Mouse (Mus musculus) lung, postnatal 14 days (tissue): ENCODE measurements around the gene Cfap44.
"Not testable (repeated sequence)": the region's sequence is repeated elsewhere in the genome, so short reads cannot be mapped to it uniquely, and the experiment has no call there.

ENCODE experiments used
- DNase-seq: peaks from one replicate; pipeline ENCODE4 v3.0.0; 2021

Gene Cfap44

GRCm38 (mm10) chr16:44430021-44430420 lies 35.4 kb downstream of the Cfap44 start:
- no peak for DNase-seq

GRCm38 (mm10) chr16:44434931-44435330 lies 40.3 kb downstream of the Cfap44 start:
- no peak for DNase-seq

DNA sequence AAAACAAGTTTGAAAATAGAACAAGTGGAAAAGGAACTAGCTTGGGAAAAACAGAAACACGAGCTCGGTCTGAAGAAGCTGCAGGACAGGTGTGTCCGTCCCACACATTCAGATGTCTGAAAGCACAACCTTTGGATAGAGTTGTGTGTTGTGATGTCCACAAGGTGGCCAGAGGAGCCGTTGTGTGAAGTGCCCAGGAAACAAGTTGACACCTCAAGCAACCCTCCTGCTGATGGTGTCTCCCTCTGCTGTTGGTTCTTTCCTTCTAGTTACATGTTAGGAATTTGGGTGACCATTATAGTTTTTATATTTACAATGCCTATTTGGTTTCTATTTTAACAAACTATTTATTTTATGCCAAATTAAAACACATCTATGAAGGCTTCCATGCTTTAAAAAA lies 40.9 kb downstream of the Cfap44 start:
- DNase-seq = no peak

DNA sequence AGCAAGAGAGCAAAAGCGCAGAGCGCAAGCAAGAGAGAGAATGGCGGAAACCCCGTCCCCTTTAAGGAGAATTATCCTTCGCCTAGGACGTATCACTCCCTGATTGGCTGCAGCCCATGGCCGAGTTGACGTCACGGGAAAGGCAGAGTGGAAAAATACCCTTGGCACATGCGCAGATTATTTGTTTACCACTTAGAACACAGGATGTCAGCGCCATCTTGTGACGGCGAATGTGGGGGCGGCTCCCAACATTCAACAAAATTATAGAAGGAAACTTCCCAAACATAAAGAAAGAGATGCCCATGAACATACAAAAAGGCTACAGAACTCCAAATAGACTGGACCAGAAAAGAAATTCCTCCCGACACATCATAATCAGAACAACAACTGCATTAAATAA lies 47.3 kb downstream of the Cfap44 start:
- DNase-seq = not testable (repeated sequence)

DNA sequence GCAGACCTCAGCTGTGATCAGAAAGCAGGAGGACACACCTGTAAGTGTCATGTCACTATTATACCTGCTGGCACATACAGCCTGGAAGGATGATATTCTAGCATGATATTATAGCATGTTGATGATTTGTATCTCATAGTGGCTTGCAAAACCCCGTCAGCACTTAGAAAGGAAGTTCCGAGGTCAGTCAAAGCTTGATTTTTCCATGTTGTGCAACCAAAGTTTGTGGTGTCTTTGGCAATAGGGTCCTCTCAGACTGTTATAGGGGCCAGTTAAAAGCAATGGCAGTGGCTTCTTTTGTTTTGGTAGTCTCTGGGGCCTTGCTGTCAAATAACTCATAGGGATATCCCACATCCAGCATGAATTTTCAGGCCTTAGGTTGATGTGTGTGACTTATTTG lies 63.3 kb downstream of the Cfap44 start:
- no peak for DNase-seq

DNA sequence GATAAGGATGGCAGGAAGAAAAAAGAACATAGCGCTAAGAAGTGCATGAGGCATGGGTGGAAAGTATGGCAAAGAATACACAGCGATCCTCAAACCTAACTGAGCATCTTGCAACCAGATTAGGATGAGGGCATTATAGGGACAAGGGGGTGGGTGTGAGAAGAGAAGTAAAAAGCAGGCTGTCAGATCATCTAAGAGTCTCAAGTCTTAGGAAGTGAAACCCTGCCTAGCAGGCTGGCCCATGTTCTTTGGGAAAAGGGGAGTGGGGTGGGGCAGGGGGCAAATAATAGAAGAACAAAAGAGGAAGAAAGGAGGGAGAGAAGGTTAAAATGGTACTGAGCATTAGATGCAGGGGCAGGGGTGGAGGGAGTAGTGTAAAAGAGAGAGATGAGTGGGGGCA lies 64.2 kb downstream of the Cfap44 start:
- DNase-seq = no peak

GRCm38 (mm10) chr16:44460922-44461321 lies 66.3 kb downstream of the Cfap44 start:
- no peak for DNase-seq

DNA sequence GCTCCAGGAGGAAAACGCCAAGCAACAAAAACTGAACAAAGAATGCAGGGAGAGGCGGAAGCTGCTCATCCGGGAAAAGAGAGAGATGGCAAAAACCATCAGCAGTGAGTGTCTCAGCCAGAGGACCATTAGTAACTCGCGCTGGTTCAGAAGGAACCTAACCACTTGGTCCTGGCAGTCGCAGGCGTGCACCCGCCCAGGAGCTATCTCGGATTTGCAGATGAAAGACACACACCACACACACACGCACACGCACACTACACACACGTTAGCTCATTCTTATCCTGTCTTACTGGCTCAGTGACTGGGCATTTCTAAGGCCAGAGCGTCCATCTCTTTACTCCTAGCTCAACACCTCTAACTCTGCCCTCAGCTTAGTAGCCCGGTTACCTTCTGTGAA lies 80.7 kb downstream of the Cfap44 start:
- DNase-seq = no peak

DNA sequence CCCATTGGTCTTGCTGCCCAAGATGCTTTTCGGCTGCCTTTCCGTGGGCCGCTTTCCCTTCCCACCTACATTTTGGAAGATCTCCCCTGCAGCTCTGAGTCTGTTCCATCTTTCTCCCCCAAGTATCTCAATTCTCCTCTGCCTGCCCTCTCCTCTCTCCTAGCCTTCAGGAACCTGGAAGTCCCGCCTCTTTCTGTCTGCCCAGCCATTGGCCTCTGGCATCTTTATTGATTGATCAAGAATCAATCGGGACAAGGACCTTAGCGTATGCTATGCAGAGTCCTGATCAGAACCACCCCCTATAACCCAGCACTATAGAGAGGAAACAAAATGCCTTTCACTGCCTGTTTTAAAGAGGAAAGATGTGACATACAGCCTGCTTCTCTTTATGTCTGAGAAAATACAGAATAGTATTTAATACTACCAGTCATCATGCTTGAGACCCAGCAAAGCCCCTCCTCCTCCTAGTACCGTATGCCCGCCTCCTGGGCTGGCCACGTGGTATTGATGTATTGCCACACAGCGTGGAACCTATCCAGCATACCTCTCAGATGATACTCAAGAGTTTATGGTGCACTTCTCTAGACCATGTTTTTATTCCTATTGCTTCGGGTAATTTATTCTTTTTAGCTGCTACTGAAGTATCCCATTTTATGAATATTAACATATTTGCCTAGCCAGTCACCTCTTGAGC lies 81.2 kb downstream of the Cfap44 start:
- DNase-seq = no peak

- DNase-seq = no peak
These were observed 84.2 kb downstream of the Cfap44 start for GRCm38 (mm10) chr16:44478767-44479166.

DNA sequence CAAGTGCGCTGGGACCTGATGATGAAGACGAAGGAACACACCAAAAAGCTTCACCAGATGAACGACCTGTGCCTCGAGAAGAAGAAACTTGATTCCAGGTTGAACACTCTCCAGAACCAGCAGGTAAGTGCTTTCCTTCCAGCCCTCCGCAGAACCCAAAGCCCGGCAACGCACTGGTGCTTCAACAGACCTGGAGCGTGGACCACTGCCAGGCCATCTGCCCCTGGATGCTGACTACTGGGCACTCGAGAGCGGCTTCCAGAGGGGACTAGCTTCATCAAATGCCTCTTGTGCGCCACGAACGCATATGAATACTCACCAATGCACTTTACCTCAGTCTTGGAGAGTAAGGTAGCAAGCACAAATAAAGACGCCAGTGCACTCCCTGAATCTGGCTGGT lies 85.3 kb downstream of the Cfap44 start:
- no peak for DNase-seq

DNA sequence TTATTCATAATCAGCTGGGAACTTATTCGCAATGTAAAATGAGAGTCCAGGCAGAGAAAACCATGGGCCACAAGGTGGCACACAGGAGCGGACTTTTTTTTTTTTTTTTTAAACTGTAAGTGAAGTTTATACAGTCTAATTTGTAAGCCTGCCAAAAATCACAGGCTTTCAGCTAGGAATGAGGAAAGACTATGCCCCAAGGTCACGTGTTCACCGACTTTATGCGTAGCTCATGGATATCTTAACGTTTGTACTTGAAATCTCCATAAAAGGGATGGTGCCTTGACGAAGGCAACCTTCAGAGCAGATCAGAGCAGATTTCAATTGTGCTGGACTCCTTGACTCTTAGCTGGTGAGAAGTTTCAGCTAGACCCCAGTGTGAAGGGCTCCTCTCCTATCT lies 86.0 kb downstream of the Cfap44 start:
- DNase-seq = no peak

DNA sequence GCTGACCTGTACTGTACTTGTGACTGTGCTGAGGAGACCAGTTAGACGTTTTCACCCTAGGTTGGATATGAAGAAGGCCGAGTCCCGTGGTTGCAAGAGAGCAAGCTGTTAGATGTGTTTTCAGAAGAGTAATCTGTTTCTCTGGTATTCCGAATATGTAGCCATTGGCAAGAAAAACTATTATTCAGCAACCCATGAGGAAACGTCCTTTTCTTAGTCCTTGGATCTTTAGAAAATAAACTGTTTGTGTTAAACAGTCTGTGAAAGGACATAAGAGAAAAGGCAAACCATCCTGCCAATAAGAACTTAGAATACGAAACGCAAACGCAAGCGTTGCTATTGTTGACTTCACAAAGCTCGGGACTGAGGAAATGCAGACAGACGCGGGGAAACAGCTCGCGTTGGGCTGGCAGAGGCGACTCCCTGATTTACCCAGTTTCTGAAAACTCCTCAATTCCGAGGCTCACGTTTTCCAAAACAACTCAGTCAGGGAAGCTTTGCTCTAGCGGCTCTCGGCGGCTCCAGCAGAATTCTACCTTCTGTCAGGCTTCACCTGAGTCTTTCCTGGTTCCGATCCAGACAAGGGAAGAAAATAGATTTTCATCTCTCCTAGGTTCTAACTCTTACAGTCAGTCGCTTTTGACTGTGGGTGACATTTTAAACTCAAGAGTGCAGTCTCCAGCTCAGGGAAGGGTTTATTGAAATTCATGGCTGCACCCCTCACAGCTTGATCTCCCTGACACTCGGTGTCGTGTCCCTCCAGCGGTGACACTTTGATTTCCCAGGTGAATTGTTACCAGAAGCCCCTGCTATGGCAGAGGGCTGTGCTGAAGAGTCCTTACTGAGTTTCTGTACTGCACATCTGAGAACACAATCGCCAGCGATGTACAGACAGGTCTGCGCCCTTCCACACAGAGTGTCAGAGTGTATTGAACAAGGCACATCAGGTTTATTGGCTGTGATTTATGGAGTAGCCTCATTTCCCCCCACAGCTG lies 87.3 kb downstream of the Cfap44 start:
- DNase-seq = no peak

DNA sequence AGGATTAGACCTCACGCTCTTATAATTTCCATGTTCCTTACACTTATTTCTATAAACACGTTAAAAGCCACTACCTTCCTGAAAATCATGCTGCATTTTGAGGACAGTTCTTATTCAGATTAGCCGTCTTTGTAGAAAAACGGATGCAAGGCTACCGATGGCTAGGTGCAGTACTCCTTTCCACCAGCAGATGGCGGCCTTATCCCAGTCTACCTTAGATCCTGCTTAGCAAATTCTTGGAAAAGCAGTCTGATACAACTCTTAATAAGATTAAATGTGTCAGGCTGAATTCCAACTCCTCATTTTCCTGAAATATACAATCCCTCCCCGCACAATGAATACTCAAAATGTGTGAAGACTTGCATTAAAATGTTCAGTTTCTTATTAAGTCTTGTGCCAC lies 89.5 kb downstream of the Cfap44 start:
- peak; percentile 88 for DNase-seq

GRCm38 (mm10) chr16:44484831-44485230 lies 90.2 kb downstream of the Cfap44 start:
- DNase-seq = no peak

DNA sequence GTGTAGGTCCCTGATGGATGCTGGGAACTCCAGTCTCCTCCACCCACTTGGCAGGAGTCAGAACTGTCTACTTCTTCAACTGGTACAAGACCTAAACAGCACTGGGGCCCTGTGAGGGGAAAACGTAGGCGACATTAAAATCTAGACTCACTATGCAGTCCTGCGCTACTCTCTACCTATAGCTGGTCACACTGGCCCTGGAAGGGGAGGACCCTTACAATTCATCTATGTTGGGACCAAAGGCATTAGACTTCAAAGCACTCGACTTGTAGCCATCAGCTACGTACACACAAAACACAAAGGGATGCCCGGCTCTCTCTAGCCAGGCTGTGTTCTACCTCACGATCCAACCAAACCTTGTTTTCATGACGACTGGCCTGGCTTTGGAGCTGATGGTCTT lies 91.1 kb downstream of the Cfap44 start:
- DNase-seq = no peak

DNA sequence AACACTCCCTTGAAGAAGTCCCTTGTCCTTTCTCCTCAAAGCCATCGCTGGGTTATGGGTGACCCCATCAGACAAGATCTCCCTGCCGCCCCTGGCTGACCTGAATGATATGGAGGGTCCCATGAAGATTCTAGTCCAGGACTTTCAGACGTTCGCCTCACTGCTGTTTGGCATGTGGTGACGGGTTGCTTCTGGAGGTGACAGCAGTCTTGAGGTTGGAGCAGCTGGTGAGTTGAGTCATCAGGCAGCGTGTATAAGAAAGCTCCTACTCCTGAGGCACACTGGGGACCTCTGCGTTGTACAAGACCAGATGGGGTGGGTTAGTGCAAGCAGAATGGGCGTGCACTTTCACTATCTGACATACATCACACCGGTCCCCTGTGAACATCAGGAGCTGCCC lies 92.0 kb downstream of the Cfap44 start:
- no peak for DNase-seq

DNA sequence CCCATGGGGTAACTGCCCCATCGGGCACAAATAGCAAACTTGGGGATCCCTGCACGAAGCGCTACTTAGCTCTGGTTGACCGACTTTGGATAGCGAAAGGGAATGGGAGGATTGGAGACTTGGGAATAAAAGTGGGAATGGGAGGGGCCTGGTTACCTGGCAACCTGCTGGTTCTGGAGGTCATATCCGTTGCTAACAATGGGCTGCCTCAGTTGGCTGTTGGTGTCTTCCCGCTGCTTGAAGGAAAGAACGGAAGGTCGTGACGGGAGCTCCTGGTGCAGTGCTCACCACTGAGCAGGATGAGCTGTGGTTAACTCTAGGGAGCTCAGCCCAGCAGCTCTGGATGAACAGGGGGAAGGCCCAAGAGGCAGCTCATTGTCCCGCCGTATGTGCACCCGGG lies 92.6 kb downstream of the Cfap44 start:
- no peak for DNase-seq

- no peak for DNase-seq
These were observed 96.5 kb downstream of the Cfap44 start for GRCm38 (mm10) chr16:44491051-44491450.

- no peak for DNase-seq
These were observed 97.6 kb downstream of the Cfap44 start for GRCm38 (mm10) chr16:44492151-44492550.

DNA sequence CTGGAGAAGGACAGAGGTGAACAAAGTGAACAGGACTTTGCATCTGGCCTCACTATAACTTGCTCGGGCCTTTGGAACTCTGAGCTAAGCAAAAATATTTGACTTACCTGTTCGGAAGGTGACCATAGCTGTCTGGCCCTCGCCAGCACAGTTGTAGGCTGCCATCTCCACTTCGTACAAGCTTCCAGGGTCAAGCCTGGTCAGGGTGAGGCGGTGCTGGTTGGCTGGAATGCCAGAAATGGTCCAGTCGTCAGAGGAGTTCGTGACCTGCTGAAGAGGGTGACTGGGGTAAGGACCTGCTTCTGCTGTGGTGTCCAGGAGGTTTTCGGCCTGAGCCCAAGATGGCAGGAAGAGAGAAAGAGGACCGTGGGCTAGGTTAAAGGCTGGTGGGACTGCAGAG lies 98.1 kb downstream of the Cfap44 start:
- no peak for DNase-seq

DNA sequence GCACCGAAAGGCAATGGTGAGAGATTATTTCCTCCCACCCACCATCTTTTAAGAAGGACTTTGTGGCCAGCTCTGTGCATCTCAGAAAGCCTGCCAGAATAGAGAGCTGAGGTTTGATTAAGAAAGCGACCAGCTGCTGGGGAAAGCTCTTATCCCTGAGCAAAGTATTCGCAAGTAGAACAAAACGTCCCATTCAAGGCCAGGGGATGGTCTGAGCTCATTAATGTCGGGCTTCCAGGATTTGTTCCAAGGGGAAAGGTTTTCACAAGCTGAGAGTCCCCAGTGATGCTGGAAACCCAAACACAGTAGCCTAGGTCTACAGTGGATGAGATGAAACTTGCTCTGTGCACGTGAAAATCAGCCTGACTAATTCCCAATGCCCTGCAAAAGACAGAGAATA lies 99.3 kb downstream of the Cfap44 start:
- peak; percentile 27 for DNase-seq

GRCm38 (mm10) chr16:44494441-44495108 lies 100.0 kb downstream of the Cfap44 start:
- no peak for DNase-seq
